Mouse (Mus musculus): ENCODE data around the gene Pard3.

- TF ChIP-seq CTCF (IDR thresholded peaks at IDR 0.05; ENCODE audit: low read depth) (no peak), EP300 (optimal IDR thresholded peaks at IDR 0.05) (no peak)
Measured at GRCm38 (mm10) chr8:127188671-127189070, 125.0 kb downstream of the Pard3 start.

Data from stomach, postnatal 0 days (tissue).